Mouse (Mus musculus) adrenal gland (tissue): ENCODE measurements around the gene Wfdc8.
"Not testable (repeated sequence)": the region's sequence is repeated elsewhere in the genome, so short reads cannot be mapped to it uniquely, and the experiment has no call there.

Experiments used
- intact Hi-C: fragments of 180-260 bp; cut with DNase I; formaldehyde crosslinking; loops from one replicate; pipeline ENCODE4 v1.15.1; 2025
- long read RNA-seq, 2 experiments: library from polyadenylated mRNA; unstranded; transcript quantifications; one replicate each; pipeline ENCODE4 v2.0.0; 2020; ENCODE audit warnings: borderline replicate concordance in 1 of 2; ENCODE audit not compliant: insufficient replicate concordance in 1 of 2

The Wfdc8 gene
- long read RNA-seq, experiment 1, result 0 reads
- long read RNA-seq, experiment 2, result 0 reads

DNA sequence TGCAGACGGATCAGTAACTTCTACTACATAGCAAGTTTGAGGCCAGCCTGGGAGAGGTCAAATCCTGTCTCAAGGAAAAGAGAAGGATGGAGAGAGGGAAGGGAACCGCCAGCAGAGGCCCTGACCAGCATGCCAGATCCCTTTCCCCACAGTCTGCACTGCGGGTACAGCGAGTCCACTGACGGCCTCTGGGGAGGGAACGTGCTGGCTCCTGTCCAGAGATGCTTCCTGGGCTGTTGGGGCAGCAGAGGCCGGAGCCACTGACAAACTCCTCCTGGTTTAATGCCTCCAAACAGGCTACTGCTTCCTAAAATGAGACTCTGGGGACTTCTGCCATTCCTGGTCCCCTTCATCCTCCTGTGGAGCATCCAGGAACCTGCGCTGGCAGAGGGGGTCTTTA lies at the start of gene Wfdc8, which contains the start of gene Wfdc6b:
Gene Wfdc8 (minus strand): TSS at position 156 of the 400 bp plus-strand sequence.
Gene Wfdc6b (plus strand): TSS at position 52 of the 400 bp plus-strand sequence.
- intact Hi-C loops, result not testable (repeated sequence)

DNA sequence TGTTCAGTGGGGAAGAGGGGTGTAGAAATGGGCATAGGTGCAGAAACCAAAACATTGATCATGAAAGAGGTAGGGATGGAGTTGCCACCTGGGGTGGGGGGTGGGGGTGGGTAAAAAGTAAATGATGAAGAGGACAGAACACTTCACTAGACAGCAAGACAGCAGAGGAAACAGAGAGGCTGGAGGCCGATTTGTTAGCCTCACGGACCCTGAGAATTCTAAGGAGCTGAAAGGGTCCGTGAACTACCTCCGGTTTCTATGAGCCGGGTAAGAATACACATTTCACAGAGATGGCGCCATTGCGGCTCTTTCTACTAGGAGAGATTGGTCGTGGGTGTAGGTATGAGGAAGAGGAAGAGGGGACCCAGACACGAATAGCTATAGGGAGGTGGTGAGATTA lies 43.1 kb upstream of the Wfdc8 start, which contains the start of gene Wfdc9:
Gene Wfdc9 (minus strand): TSS at position 101 of the 400 bp plus-strand sequence.
- intact Hi-C loops, result loop anchor here (10.0 kb wide), 1 partner anchor 62 kb away; the partner anchor contains the start of gene Eppin

DNA sequence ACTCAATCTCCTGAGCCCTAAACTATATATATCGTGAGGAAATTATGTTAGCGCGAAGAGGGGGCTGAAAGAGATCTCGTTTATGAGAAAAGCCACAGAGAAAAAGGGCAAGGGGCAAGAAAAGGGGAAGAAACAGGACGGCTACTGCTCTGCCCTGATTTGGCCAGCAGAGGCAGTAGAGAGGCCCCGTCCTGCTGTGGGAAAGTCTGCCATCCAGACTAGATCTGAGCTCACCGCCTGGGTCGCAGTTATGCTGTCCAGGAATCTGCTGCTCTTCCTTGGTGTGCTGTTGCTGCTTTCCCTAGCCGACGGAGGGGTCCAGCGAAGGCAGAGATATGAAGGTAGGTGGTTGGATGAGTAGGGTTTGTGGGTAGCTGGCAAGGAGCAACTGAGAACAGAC lies 42.4 kb upstream of the Wfdc8 start, which contains the start of gene Wfdc10:
Gene Wfdc10 (plus strand): TSS at position 189 of the 400 bp plus-strand sequence.
- intact Hi-C loops, result loop anchor here (10.0 kb wide), 1 partner anchor 61 kb away; the partner anchor contains the start of gene Eppin

DNA sequence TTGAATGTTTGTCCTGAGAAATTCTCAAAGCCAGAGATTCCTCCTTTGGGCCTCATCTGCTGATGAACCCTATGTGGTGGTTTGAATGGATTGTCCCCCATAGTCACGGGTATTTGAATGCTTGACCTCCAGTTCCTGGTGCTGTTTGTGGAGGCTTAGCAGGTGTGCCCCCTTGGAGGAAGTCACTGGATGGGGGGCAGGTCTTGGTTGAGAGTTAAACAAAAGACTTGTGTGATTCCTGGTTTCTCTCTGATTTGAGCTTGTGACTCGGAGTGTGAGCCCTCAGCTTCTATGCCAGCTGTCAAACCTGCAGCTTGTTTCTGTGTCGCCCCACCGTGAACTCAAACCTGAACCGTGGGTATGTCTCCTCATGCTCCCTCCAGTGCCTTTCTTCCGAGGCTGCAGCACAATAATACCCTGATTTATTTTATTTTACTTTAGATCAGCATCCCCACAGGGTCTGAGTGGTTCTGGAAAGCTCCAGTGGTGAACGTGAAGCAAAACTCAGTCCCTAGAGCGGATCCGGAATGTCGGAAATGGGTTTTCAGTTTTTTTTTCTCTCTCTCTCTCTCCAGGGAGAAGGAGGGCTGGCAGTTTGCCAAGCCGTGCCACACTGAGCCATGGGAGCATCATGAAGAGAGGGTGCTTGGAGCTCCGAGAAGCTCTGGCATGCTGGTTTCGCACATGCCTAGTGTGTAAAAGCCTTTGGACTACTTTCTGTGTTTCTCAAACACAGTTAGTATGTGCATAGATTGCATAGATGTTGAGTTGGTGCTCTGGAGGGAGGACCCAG lies 28.7 kb upstream of the Wfdc8 start:
- intact Hi-C loops, result no loop called here

DNA sequence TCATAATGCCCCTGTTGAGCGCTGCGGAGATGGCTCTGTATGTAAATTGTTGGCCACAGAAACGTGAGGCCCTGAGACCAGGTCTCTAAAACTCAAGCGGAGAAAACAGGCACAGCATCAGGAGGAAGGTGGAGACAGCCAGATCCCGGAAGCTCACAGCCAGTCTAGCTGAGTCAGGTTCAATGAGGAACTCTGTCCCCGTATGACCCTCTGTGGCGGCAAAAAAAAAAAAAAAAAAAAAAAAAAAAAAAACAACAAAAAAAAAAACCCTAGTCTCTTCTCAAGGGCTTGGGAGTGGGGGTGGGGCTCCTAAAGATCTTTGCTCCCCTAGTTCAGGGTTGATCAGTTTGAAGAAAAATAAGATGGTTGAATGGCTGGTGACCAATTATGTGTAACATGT lies 27.7 kb upstream of the Wfdc8 start:
- intact Hi-C loops, result no loop called here

DNA sequence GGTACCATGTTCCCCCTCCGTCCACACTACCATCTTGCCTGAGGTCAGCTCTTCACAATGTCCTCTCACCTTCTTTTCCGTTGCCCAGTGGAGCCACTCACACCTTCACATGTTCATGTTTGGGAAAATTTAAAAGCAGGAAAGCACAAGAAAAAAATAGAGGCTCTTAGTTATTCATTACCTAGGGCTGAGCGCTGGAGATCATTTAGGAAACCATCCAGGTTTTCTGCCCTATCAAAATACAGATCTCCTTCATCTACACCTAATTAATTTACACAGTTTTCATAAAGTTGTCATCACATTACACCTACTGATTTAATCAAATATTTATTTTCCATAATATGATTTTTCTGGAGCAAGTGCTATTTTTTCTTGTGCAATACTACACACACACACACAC lies 25.3 kb upstream of the Wfdc8 start, which contains the start of gene Wfdc16:
Gene Wfdc16 (minus strand): TSS at position 101 of the 400 bp plus-strand sequence.
- intact Hi-C loops, result no loop called here

DNA sequence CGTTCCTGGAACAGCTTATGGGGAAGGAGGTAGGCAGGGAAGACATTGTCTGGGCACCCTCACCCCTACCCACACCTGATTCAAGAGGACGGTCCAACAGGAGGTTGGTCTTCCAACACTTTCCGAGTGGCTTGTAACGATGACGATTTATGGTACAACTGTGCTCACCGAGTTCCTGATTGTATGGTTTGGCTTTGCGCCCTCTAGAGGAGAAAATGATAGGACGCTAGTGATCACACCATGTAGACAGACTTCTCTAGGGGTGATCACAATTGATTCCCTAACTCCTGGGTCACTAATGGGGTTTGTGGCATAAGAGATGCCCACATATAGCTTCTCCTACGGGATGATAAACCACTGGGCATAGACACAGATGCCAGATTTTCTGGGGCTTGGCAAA lies 21.8 kb upstream of the Wfdc8 start:
- intact Hi-C loops, result no loop called here

DNA sequence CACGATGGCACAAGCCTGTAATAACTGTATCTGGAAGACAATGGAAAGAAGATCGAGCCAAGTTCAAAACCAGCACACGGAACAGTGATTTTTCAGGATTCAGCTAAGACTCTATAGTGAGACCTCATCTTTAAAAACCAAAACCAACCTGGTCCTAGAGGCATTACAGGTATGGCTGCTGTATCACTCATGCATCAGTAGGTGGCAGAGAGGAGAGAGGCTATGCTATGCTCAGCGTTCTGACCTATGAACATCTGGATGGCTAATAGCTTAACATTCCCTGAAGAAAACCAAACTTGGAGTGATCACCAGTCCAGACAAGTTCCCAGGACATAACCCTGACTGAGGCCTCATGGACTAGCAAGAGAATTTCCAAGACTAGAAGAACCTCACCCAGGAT lies 8.3 kb upstream of the Wfdc8 start:
- intact Hi-C loops, result no loop called here

DNA sequence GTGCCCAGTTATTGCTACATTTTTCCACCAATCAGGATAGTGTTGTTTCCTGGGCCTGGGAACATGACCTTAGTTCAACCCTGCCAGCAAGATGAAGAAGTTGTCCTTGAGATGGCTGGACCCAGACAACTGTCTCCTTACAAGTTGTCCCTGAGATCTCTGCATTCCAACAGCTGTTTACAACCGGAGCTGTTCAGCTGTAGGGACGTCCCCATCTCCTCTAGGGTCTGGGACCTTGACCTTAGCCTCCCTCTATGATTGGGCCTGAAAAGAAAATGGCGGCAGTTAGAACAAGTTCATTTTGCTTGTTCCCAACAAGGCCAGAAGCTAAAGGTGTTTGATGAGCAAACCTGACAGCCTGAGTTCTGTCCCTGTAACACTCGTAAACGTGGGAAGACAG lies 5.6 kb upstream of the Wfdc8 start:
- intact Hi-C loops, result no loop called here

DNA sequence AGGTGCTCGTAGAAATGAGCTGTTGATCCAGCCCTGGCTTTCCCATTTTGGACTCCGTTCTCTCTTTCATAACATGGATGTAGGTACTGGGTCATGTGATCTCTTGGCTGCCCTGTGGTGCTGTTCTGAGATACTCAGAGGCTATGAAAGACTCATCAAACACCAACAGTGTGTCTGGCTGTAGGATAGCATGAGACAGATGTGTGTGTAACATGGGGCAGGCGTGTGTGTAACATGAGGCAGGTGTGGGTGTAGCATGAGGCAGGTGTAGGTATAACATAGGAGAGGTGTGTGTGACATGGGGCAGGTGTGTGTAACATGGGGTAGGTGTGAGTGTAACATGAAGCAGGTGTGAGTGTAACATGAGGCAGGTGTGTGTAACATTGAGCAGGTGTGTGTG lies 2.0 kb upstream of the Wfdc8 start:
- intact Hi-C loops, result no loop called here

DNA sequence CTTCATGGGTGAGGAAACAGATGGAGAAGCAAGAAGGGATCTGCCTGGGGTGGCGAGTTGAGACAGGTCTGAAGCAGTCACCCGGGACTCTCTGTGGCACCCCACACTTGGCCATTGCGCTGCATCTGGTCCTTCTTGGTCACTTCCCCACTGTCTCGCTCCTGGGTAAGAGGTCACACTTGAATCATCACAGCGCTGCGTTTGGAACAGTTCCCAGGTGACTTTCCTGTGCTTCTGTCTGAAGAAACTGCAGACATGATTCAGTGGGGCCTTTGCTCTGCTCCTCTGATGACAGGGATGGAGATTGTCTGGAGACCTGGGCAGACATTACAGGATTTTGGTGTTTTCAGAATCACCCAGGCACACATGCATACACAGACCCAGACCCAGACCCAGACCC lies 4.6 kb downstream of the Wfdc8 start:
- intact Hi-C loops, result no loop called here

DNA sequence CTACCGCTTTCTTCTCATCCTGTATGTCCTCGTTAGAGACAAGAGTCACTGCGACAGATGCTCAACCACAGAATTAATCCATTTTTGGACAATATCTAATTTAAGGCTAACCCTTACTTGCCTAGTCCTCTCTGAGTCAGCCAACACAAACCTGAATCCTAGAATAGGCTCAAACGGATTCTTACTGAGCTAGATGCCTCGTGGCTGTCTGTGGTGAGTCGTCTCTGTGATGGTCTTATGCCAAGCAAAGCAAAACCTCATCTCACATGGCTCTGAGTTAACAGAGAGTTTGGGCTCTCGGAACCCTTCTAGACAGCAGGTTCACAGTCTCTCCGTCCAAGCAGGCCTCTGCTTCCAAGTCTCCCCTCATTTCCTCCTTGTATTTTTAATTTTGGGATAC lies 9.0 kb downstream of the Wfdc8 start:
- intact Hi-C loops, result no loop called here

DNA sequence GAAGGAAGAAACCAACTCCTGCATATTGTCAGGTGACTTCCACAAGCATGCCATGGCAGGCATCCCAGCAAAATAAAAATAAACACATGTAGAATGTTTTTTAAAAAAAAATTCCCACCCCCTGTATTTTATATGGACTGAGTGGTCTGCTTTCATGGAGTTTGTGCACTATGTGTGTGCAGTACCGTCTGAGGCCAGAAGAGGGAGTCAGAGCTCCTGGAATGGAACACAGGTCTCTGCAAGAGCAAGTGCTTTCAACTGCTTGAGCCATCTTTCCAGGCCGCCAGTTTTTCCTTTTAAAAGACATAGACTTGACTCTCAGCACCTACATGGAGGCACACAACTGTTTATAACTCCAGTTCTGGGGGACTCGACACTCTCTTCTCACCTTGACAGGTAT lies 9.9 kb downstream of the Wfdc8 start:
- intact Hi-C loops, result no loop called here

DNA sequence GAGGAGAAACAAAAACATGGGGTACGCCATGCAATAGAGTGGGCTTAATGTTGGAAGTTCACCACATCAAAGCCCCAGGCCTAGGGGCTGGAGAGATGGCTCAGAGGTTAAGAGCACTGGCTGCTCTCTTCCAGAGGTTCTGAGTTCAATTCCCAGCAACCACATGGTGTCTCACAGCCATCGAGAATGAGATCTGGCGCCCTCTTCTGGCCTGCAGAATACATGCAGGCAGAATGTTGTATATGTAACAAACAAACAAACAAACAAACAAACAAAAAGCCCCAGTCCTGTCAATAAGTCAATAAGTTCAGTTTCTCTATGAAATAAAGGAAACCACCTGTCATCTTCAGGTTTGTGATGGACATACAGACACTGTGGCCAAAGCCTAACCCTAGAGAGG lies 13.2 kb downstream of the Wfdc8 start:
- intact Hi-C loops, result no loop called here

DNA sequence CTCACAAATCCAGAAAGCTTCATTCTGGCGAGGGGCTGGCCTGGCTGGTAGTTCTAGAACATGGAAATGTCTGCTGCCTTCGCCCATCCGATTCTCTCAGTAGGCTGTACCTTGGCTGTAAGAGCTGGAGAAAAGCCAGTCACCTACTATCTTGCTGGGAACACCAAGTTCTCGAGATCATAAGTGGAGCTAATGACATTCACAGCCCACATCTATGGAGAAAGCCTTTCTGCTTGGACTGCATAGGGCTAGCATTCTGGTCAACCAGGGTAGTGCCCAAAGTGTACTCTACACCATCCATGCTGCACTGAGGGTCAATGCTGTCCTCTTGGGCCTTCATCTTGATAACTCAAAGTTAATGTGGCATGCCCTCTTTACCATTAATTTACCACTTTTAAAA lies 19.9 kb downstream of the Wfdc8 start, which contains the start of gene Eppin:
Gene Eppin (minus strand): TSS at position 101 of the 400 bp plus-strand sequence.
- intact Hi-C loops, result loop anchor here (10.0 kb wide), 1 partner anchor 61 kb away; the partner anchor contains the start of genes Wfdc10 and Wfdc9

DNA sequence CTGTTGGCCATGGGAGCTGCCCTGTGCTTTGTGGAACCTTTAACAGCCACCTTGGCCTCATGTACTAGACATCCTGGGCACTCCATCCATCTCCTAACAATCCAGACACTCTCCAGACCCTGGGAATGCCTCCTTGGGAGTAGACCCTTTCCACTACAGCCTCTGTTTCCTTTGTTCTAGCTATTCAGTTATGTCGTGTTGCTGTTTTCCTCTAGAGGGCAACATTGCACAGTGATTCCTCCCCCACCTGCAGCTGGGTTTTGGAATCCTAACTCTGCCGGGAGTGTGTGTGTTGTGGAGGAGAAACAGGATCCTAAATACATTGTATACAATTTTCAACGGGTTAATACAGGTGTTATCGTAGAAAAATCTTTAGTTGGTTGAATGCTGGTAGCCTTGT lies 21.4 kb downstream of the Wfdc8 start:
- intact Hi-C loops, result loop anchor here (1.0 to 10.0 kb wide), 2 partner anchors 63 to 134 kb away; partner anchors contain the start of genes Wfdc10 and Wfdc9

DNA sequence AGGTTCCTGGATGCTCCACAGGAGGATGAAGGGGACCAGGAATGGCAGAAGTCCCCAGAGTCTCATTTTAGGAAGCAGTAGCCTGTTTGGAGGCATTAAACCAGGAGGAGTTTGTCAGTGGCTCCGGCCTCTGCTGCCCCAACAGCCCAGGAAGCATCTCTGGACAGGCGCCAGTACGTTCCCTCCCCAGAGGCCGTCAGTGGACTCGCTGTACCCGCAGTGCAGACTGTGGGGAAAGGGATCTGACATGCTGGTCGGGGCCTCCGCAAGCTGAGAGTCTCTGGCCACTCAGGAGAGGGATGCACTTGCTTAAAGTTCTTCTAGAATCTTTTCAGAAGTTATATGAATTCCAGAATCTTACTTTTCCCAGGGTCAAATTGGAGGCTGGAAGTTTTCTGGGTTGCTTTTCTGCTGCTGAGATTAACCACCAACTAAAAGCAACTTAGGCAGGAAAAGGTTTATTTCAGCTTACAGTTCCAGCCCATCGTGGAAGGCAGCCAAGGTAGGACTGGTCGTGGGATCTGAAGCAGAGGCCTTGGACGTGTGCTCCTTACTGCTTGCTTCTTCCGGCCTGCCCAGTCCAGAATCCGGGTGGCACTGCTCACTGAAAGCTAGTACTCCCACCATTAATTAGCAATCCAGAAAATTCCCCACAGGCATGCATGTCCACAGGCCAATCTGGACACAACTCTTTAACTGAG lies 28.3 kb downstream of the Wfdc8 start, which contains the start of gene Wfdc6a:
Gene Wfdc6a (minus strand): TSS at position 423 of the 701 bp plus-strand sequence.
- intact Hi-C loops, result not testable (repeated sequence)

DNA sequence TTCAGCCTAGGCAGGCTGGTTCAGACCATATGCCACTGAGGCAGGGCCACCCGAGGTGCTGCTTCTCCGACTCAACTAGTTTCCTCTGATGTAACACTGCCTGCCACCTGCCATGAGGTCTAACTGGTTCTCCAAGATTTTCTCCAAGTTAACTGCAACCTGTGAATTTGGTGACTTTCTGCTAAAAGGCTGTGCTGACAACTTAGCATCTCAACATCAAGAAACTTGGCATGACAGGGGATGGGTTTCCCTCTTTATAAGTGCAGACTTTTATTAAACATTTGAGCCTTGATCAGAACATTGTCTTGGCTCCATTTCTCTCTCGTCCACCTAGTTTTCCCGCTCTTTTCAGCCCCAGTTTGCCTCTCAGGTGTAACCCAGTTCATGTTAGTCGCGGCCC lies 40.1 kb downstream of the Wfdc8 start, which contains the start of gene Spint3:
Gene Spint3 (minus strand): TSS at position 101 of the 400 bp plus-strand sequence.
- intact Hi-C loops, result not testable (repeated sequence)

DNA sequence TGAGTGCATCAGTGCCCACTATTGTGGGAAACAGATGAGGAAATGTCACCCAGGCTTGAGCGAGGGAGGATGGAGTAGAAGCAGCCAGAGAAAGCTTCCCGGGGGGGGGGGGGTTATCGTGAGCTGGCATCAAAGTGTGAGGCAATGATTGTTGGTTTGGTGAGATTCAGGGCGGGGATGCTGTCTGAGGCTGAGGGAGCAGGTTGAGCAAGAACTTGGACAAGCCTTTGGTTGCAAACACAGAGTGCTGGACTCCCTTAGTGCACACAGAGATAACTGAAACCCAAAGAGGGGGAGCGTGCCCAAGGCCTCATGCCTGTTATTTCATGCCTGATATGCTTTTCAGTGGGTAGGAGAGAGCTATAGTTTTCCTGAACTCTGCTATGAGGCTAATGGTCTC lies 46.0 kb downstream of the Wfdc8 start:
- intact Hi-C loops, result no loop called here

DNA sequence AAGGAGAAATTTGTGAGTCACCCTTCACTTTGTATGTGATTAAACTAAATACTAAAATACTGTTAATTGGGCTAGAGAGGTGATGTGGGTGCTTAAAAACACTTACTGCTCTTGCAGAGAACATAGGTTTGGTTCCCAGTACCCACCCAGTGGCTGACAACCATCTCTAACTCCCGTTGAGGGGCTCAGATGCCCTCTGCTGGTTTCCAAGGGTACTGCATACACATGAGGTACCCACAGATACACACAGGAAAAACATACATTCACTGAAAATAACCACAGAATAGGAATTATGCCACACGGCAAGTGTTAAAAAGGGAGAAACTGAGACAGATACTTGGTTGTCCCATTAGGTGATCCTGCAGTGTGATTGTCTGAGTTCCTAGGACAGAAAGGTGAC lies 46.4 kb downstream of the Wfdc8 start:
- intact Hi-C loops, result no loop called here

DNA sequence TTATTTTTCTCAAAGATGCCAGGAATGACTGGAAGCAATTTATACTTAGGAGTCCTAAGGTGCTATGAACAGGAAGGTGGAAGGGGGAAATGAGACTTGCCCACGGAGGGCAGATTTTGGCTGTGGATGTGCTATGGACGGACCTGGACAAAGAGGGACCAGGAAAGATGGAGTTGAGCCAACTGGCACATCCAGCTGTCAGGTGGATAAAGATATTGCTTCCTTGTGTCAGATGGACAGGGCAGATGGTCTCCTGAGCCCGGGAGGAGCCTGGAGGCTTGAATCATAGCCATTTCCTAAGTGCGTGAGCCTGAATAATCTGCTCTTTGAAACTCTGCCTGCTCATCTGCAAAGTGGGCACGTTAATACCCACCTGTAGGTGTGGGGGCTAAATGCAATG lies 49.1 kb downstream of the Wfdc8 start:
- intact Hi-C loops, result no loop called here
